Comparison of ENCODE assay signal across 24 mouse cellular contexts in the genomic region with DNA sequence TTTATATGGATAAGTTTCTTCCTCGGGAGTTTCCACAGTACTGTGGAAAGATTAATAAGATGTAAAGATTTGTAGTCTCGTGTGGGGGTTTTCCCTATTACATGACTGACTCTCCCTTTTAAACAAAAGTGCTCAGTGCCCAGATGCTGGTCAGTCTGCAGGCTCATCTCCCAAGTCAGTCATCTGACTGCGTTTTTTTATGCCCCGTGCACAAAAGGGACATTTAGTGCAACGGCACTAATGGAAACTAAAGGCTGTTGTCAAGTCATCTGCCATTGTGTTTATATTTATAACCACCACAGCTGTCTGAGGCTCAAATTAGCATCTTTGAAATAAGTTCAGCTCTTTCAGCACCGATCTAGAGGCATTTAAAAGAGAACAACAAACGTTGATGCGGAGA.
A peak's percentile ranks its signal among the peaks of the same experiment; 100 is the strongest.
DNase-seq lines count a peak whose midpoint lies in the region; ATAC-seq and TF ChIP-seq lines count a peak whose summit lies in the region.
"Had no signal": no experiment of that assay in that cellular context is flagged by ENCODE, and none has a peak within 500 bp of the region (broad histone marks: within the 10 kb centered on the region; RNA-seq: fewer than 3 reads in every experiment).

No protein-coding gene starts in this region.

- peak overlapping the region; percentile 79 for H3K27ac ChIP-seq in layer of hippocampus, adult 2 months
- peak overlapping the region; percentile 64 for H3K27ac ChIP-seq in neural tube, embryonic 11.5 days (ENCODE audit: low read depth, low read length)
- H3K27ac ChIP-seq in neural tube, embryonic 13.5 days (replicated peaks), result no peak overlapping the region
- H3K27ac ChIP-seq: embryonic facial prominence, embryonic 12.5 days; gastrocnemius, adult 2 months; hindbrain, embryonic 12.5 days; limb, embryonic 12.5 days; liver, embryonic 12.5 days had no signal

- H3K4me2 ChIP-seq in neural tube, embryonic 11.5 days (ENCODE audit: low read depth), result no peak overlapping the region
- H3K4me2 ChIP-seq in neural tube, embryonic 13.5 days, result no peak overlapping the region
- H3K4me2 ChIP-seq: embryonic facial prominence, embryonic 12.5 days; heart, embryonic 12.5 days; hindbrain, embryonic 12.5 days; limb, embryonic 12.5 days; liver, embryonic 12.5 days had no signal

- peak; percentile 77 for ATAC-seq in neural tube, embryonic 11.5 days (ENCODE audit: insufficient read depth, low FRiP score, low TSS enrichment)
- ATAC-seq in neural tube, embryonic 13.5 days (ENCODE audit: low read depth), result peak; percentile 36
- ATAC-seq: forebrain, embryonic 16.5 days; liver, embryonic 12.5 days had no signal

- 27% methylated on average over 8 of the region's 8 CpGs for WGBS in neural tube, embryonic 11.5 days
- 11% methylated on average over 8 of the region's 8 CpGs for WGBS in neural tube, embryonic 13.5 days

- H3K9me3 ChIP-seq in neural tube, embryonic 11.5 days (ENCODE audit: control insufficient read depth, low read length), result no peaks in the 10 kb centered on the region
- no peaks in the 10 kb centered on the region for H3K9me3 ChIP-seq in neural tube, embryonic 13.5 days
- H3K9me3 ChIP-seq: hindbrain, embryonic 12.5 days; limb, embryonic 12.5 days had no signal

- DNase-seq in cerebellum, adult 9-10 months, result peak; percentile 28
- no peak for DNase-seq in cerebellum, postnatal 4 days (ENCODE audit: low spot score in 2 of 2)
- peak in 1 of 2 experiments; percentile 51 for DNase-seq in layer of hippocampus, adult 2 months (ENCODE audit: low spot score in 2 of 2)
- no peak for DNase-seq in layer of hippocampus, postnatal 10 days (ENCODE audit: low spot score in 2 of 2)
- DNase-seq in neural tube, embryonic 11.5 days (ENCODE audit: low spot score), result no peak
- no peak for DNase-seq in neural tube, embryonic 10.5 days (ENCODE audit: extremely low spot score, low spot score)
- DNase-seq in adipocyte (ENCODE audit: low spot score), result no peak
- DNase-seq: adrenal gland, postnatal 25 days; cerebellum, adult 8-10 months; gastrocnemius, adult 2 months; heart, postnatal 14 days; kidney, adult 2 months; kidney, postnatal 10 days; lung, adult 2 months; right cerebral cortex, postnatal 4 days had no signal

- H3K27me3 ChIP-seq in neural tube, embryonic 11.5 days (ENCODE audit: control insufficient read depth, insufficient read depth, low read length), result no peaks in the 10 kb centered on the region
- no peaks in the 10 kb centered on the region for H3K27me3 ChIP-seq in neural tube, embryonic 13.5 days
- H3K27me3 ChIP-seq: embryonic facial prominence, embryonic 12.5 days; heart, embryonic 12.5 days; hindbrain, embryonic 12.5 days; limb, embryonic 12.5 days; liver, embryonic 12.5 days; megakaryocyte, embryonic 14.5 days had no signal

- no peak for TF ChIP-seq CTCF in layer of hippocampus, adult 2 months (conservative IDR thresholded peaks at IDR 0.05)

- no peaks in the 10 kb centered on the region for H3K4me1 ChIP-seq in neural tube, embryonic 11.5 days (ENCODE audit: control insufficient read depth, insufficient read depth, low read length)
- peaks cover 22% of the 10 kb centered on the region for H3K4me1 ChIP-seq in neural tube, embryonic 13.5 days (replicated peaks)
- H3K4me1 ChIP-seq: embryonic facial prominence, embryonic 12.5 days; limb, embryonic 12.5 days; liver, embryonic 12.5 days; megakaryocyte, embryonic 14.5 days had no signal

- no peaks in the 10 kb centered on the region for H3K36me3 ChIP-seq in neural tube, embryonic 11.5 days (ENCODE audit: control insufficient read depth, insufficient read depth, low read length)
- H3K36me3 ChIP-seq in neural tube, embryonic 13.5 days, result no peaks in the 10 kb centered on the region
- H3K36me3 ChIP-seq: embryonic facial prominence, embryonic 12.5 days; G1E; heart, embryonic 12.5 days; hindbrain, embryonic 12.5 days; limb, embryonic 12.5 days; liver, embryonic 12.5 days had no signal

- H3K9ac ChIP-seq in neural tube, embryonic 11.5 days (ENCODE audit: low read length), result no peak overlapping the region
- H3K9ac ChIP-seq in neural tube, embryonic 13.5 days, result no peak overlapping the region
- H3K9ac ChIP-seq: embryonic facial prominence, embryonic 12.5 days; heart, embryonic 12.5 days; hindbrain, embryonic 12.5 days; limb, embryonic 12.5 days; liver, embryonic 12.5 days had no signal

- no peak overlapping the region for H3K4me3 ChIP-seq in layer of hippocampus, adult 2 months
- H3K4me3 ChIP-seq in neural tube, embryonic 11.5 days (ENCODE audit: low read depth, low read length), result no peak overlapping the region
- no peak overlapping the region for H3K4me3 ChIP-seq in neural tube, embryonic 13.5 days
- H3K4me3 ChIP-seq: embryonic facial prominence, embryonic 12.5 days; gastrocnemius, adult 2 months; heart, embryonic 12.5 days; hindbrain, embryonic 12.5 days; limb, embryonic 12.5 days; liver, embryonic 12.5 days; megakaryocyte, embryonic 14.5 days had no signal
